Comparison of ENCODE assay signal across 13 mouse cellular contexts in genomic region chr11:74756631-74757030, GRCm38 (mm10). TPM values are rescaled to one million over a fixed set of nuclear protein-coding genes. Genes with fewer than 3 reads are reported as not detected.
DNase-seq lines count a peak whose midpoint lies in the region; ATAC-seq lines count a peak whose summit lies in the region.
"Had no signal": no experiment of that assay in that cellular context is flagged by ENCODE, and none has a peak within 500 bp of the region (broad histone marks: within the 10 kb centered on the region; RNA-seq: fewer than 3 reads in every experiment).

No protein-coding gene starts in this region.

- no peaks in the 10 kb centered on the region for H3K4me1 ChIP-seq in heart, embryonic 11.5 days (ENCODE audit: control insufficient read depth, insufficient read depth, low read length)
- no peaks in the 10 kb centered on the region for H3K4me1 ChIP-seq in intestine, embryonic 15.5 days (replicated peaks)
- H3K4me1 ChIP-seq in lung, embryonic 16.5 days (replicated peaks; ENCODE audit: control insufficient read depth, insufficient read depth, low read length): no peaks in the 10 kb centered on the region

- DNase-seq in heart, adult 18-20 months: peak; percentile 54 to 74
- DNase-seq in urinary bladder, postnatal 14 days (ENCODE audit: low spot score): no peak
- no peak for DNase-seq in spleen, postnatal 10 days (ENCODE audit: low spot score in 2 of 2)
- DNase-seq in layer of hippocampus, postnatal 14 days (ENCODE audit: low spot score in 2 of 2): no peak
- DNase-seq: adrenal gland, postnatal 25 days; cerebellum, adult 2 months; right cerebral cortex, postnatal 14 days had no signal

- no peak overlapping the region for H3K4me3 ChIP-seq in heart, embryonic 11.5 days (ENCODE audit: low read depth, low read length)
- no peak overlapping the region for H3K4me3 ChIP-seq in intestine, embryonic 15.5 days (replicated peaks)
- no peak overlapping the region for H3K4me3 ChIP-seq in lung, embryonic 16.5 days (ENCODE audit: low read length)
- H3K4me3 ChIP-seq: hindbrain, embryonic 10.5 days; limb, embryonic 12.5 days had no signal

- H3K27ac ChIP-seq in heart, embryonic 11.5 days (ENCODE audit: low read depth, low read length): peak overlapping the region; percentile 54; the same call in 1 of the 2 replicates
- no peak overlapping the region for H3K27ac ChIP-seq in intestine, embryonic 15.5 days
- peak overlapping the region; percentile 33; the same call in 1 of the 2 replicates for H3K27ac ChIP-seq in lung, embryonic 16.5 days (ENCODE audit: low read length)
- H3K27ac ChIP-seq: hindbrain, embryonic 10.5 days; limb, embryonic 12.5 days had no signal

- no peaks in the 10 kb centered on the region for H3K9me3 ChIP-seq in heart, embryonic 11.5 days (replicated peaks; ENCODE audit: control insufficient read depth, low read length)
- H3K9me3 ChIP-seq in intestine, embryonic 15.5 days: no peaks in the 10 kb centered on the region
- H3K9me3 ChIP-seq in lung, embryonic 16.5 days (ENCODE audit: control insufficient read depth, low read length): no peaks in the 10 kb centered on the region
- H3K9me3 ChIP-seq: hindbrain, embryonic 10.5 days; limb, embryonic 12.5 days had no signal

- no peak overlapping the region for H3K9ac ChIP-seq in heart, embryonic 11.5 days (ENCODE audit: low read depth, low read length)
- H3K9ac ChIP-seq in intestine, embryonic 15.5 days: no peak overlapping the region
- H3K9ac ChIP-seq in lung, embryonic 16.5 days (ENCODE audit: low read length): no peak overlapping the region
- H3K9ac ChIP-seq: limb, embryonic 12.5 days had no signal

- H3K4me2 ChIP-seq in heart, embryonic 11.5 days: no peak overlapping the region
- H3K4me2 ChIP-seq in intestine, embryonic 15.5 days (replicated peaks): no peak overlapping the region
- no peak overlapping the region for H3K4me2 ChIP-seq in lung, embryonic 16.5 days (ENCODE audit: low read depth, low read length)
- H3K4me2 ChIP-seq: limb, embryonic 12.5 days had no signal

- H3K36me3 ChIP-seq in heart, embryonic 11.5 days (ENCODE audit: control insufficient read depth, insufficient read depth, low read length): no peaks in the 10 kb centered on the region
- H3K36me3 ChIP-seq in intestine, embryonic 15.5 days: no peaks in the 10 kb centered on the region
- no peaks in the 10 kb centered on the region for H3K36me3 ChIP-seq in lung, embryonic 16.5 days (ENCODE audit: control insufficient read depth, insufficient read depth, low read length)
- H3K36me3 ChIP-seq: hindbrain, embryonic 10.5 days; limb, embryonic 12.5 days had no signal

- ATAC-seq in heart, embryonic 11.5 days (replicated peaks; ENCODE audit: insufficient number of reproducible peaks, low FRiP score, low TSS enrichment): no peak
- ATAC-seq in intestine, embryonic 15.5 days: peak; percentile 83
- ATAC-seq in lung, embryonic 16.5 days (ENCODE audit: low read depth): peak; percentile 73

- WGBS in heart, embryonic 11.5 days (ENCODE audit: insufficient replicate concordance): 29% methylated on average over 2 of the region's 2 CpGs
- 49% methylated on average over 2 of the region's 2 CpGs for WGBS in intestine, embryonic 15.5 days
- WGBS in lung, embryonic 16.5 days: 28% methylated on average over 2 of the region's 2 CpGs

- H3K27me3 ChIP-seq in heart, embryonic 11.5 days (ENCODE audit: control insufficient read depth, insufficient read depth, low read length): no peaks in the 10 kb centered on the region
- no peaks in the 10 kb centered on the region for H3K27me3 ChIP-seq in intestine, embryonic 15.5 days (replicated peaks)
- H3K27me3 ChIP-seq in lung, embryonic 16.5 days (ENCODE audit: control insufficient read depth, insufficient read depth, low read depth, low read length): no peaks in the 10 kb centered on the region
- H3K27me3 ChIP-seq: CH12.LX; limb, embryonic 12.5 days had no signal

RNA-seq across cellular contexts. Expression of gene Mettl16, which starts 14.0 kb away (rescaled TPM):
- 10 to 100 TPM; 16.4 to 17.3 TPM for total RNA-seq in heart, adult 18-20 months (2021)
- polyA plus RNA-seq in heart, embryonic 11.5 days (2014; fragmentation: Nextera tagmentation; extraction: Ambion mirVana): 28.5 and 29.5 TPM in 2 replicates
- 43.0 and 45.8 TPM in 2 replicates for polyA plus RNA-seq in intestine, embryonic 15.5 days (2015; fragmentation: Nextera tagmentation; extraction: Ambion mirVana)
- 44.3 and 47.5 TPM in 2 replicates for polyA plus RNA-seq in lung, embryonic 16.5 days (2015; fragmentation: Nextera tagmentation; extraction: Ambion mirVana)
- total RNA-seq in layer of hippocampus, postnatal 14 days (2021): 10 to 100 TPM; 18.1 to 26.4 TPM

RNA-seq across cellular contexts. Expression of gene Pafah1b1, which starts 32.2 kb away (rescaled TPM):
- total RNA-seq in heart, adult 18-20 months (2021): 100 to 1,000 TPM; 195 to 223 TPM
- 73.7 and 79.6 TPM in 2 replicates for polyA plus RNA-seq in heart, embryonic 11.5 days (2014; fragmentation: Nextera tagmentation; extraction: Ambion mirVana)
- polyA plus RNA-seq in intestine, embryonic 15.5 days (2015; fragmentation: Nextera tagmentation; extraction: Ambion mirVana): 40.0 and 55.8 TPM in 2 replicates
- polyA plus RNA-seq in lung, embryonic 16.5 days (2015; fragmentation: Nextera tagmentation; extraction: Ambion mirVana): 40.7 and 44.9 TPM in 2 replicates
- 100 to 1,000 TPM; 406 to 411 TPM for total RNA-seq in layer of hippocampus, postnatal 14 days (2021)

Comparison
In these comparisons a context has a peak if more than half of its experiments do, and no peak if none do; other contexts are left out.
1. DNase-seq: peak in heart, adult 18-20 months (2 of 2); none in urinary bladder, postnatal 14 days (single experiment), spleen, postnatal 10 days (0 of 2) and layer of hippocampus, postnatal 14 days (0 of 2).